Mouse (Mus musculus) CH12.LX (cell line): ENCODE data around the gene Lta. TPM values are rescaled to one million over a fixed set of nuclear protein-coding genes. Genes with fewer than 3 reads are reported as not detected.

Experiments used
- DNase-seq: peaks from one replicate; pipeline ENCODE4 v3.0.0-alpha.2; 2013; ENCODE audit errors: extremely low read depth
- H3K27ac ChIP-seq: 2 replicates; pipeline ENCODE4 v1.5.1; 2012; ENCODE audit warnings: low read depth, mild to moderate bottlenecking, control low read depth, moderate library complexity; ENCODE audit not compliant: insufficient read depth
- H3K27me3 ChIP-seq: replicated peaks from 2 replicates; pipeline ENCODE3; 2012; ENCODE audit warnings: inconsistent platforms
- H3K36me3 ChIP-seq, 2 experiments: replicated peaks in 1 of 2; 2 replicates each; pipeline versions ENCODE3 to v1.6.1; 2012; ENCODE audit warnings: inconsistent platforms in 1 of 2, low read length in 1 of 2, mild to moderate bottlenecking in 1 of 2, mixed read lengths in 1 of 2, moderate library complexity in 1 of 2; ENCODE audit not compliant: control insufficient read depth in 1 of 2, insufficient read depth in 1 of 2
- H3K4me1 ChIP-seq, 2 experiments: 2 replicates each; pipeline ENCODE4 v1.6.1; 2012; ENCODE audit warnings: inconsistent platforms in 1 of 2, moderate library complexity in 1 of 2; ENCODE audit not compliant: insufficient read depth in 2 of 2, control insufficient read depth in 1 of 2
- H3K4me2 ChIP-seq: 2 replicates; pipeline ENCODE4 v1.6.1; 2012; ENCODE audit warnings: low read depth, mild to moderate bottlenecking, control low read depth; ENCODE audit not compliant: poor library complexity, insufficient read depth, severe bottlenecking
- H3K4me3 ChIP-seq, 3 experiments: fragments of 150-350 bp in 1 of 3; sonication (generic) in 1 of 3; replicated peaks in 1 of 3; 2 replicates each; pipeline versions ENCODE3 to v1.5.1; 2011 to 2012; ENCODE audit warnings: low read depth in 2 of 3, low read length in 2 of 3, mild to moderate bottlenecking in 2 of 3, moderate library complexity in 2 of 3, control low read depth in 1 of 3, improper control_type of control experiment in 1 of 3, inconsistent platforms in 1 of 3, mixed read lengths in 1 of 3; ENCODE audit not compliant: poor library complexity in 1 of 3
- H3K79me2 ChIP-seq: replicated peaks from 2 replicates; pipeline ENCODE4 v1.6.1; 2012; ENCODE audit warnings: mild to moderate bottlenecking, moderate library complexity; ENCODE audit not compliant: control insufficient read depth, poor library complexity, insufficient read depth, severe bottlenecking; ENCODE audit errors: extremely low read depth
- H3K9ac ChIP-seq: 2 replicates; pipeline ENCODE4 v1.6.1; 2012; ENCODE audit warnings: low read depth, mild to moderate bottlenecking, control low read depth, moderate library complexity; ENCODE audit not compliant: insufficient read depth
- H3K9me3 ChIP-seq: replicated peaks from 2 replicates; pipeline ENCODE3; 2012; ENCODE audit warnings: low read length, inconsistent platforms, mixed read lengths
- CHD2 ChIP-seq: IDR thresholded peaks from 2 replicates; pipeline ENCODE4 v1.6.1; 2011; ENCODE audit warnings: low read length, improper control_type of control experiment
- CTCF ChIP-seq, 2 experiments: IDR thresholded peaks in 1 of 2; conservative IDR thresholded peaks in 1 of 2; 2 replicates each; pipeline ENCODE4 v1.5.1; 2011 to 2012; ENCODE audit warnings: low read depth in 2 of 2, low read length in 2 of 2, improper control_type of control experiment in 1 of 2, inconsistent platforms in 1 of 2, mild to moderate bottlenecking in 1 of 2, moderate library complexity in 1 of 2
- E2F4 ChIP-seq: IDR thresholded peaks from 2 replicates; pipeline ENCODE4 v1.6.1; 2011; ENCODE audit warnings: low read depth, low read length, improper control_type of control experiment; ENCODE audit not compliant: insufficient replicate concordance
- ELF1 ChIP-seq: IDR thresholded peaks from 2 replicates; pipeline ENCODE4 v1.6.1; 2014; ENCODE audit warnings: low read depth, mild to moderate bottlenecking, inconsistent platforms, low read length, improper control_type of control experiment
- ETS1 ChIP-seq: conservative IDR thresholded peaks from 2 replicates; pipeline ENCODE4 v1.6.1; 2012; ENCODE audit warnings: low read depth, mild to moderate bottlenecking, inconsistent platforms, low read length, improper control_type of control experiment, moderate library complexity
- IRF4 ChIP-seq: IDR thresholded peaks from 2 replicates; pipeline ENCODE4 v1.6.1; 2014; ENCODE audit warnings: low read depth, mild to moderate bottlenecking, inconsistent platforms, low read length, improper control_type of control experiment
- JUN ChIP-seq: IDR thresholded peaks from 2 replicates; pipeline ENCODE4 v1.6.1; 2011; ENCODE audit warnings: low read depth, mild to moderate bottlenecking, low read length, improper control_type of control experiment, moderate library complexity; ENCODE audit not compliant: insufficient read depth
- JUND ChIP-seq: conservative IDR thresholded peaks from 2 replicates; pipeline ENCODE4 v1.6.1; 2011; ENCODE audit warnings: low read depth, low read length, improper control_type of control experiment
- KAT2A ChIP-seq: IDR thresholded peaks from 2 replicates; pipeline ENCODE4 v1.6.1; 2012; ENCODE audit warnings: low read length, improper control_type of control experiment, inconsistent platforms; ENCODE audit not compliant: insufficient replicate concordance
- MAFK ChIP-seq: IDR thresholded peaks from 2 replicates; pipeline ENCODE4 v1.6.1; 2011; ENCODE audit warnings: low read length, improper control_type of control experiment; ENCODE audit not compliant: insufficient replicate concordance
- MAX ChIP-seq: IDR thresholded peaks from 2 replicates; pipeline ENCODE4 v1.6.1; 2011; ENCODE audit warnings: low read length, improper control_type of control experiment
- MAZ ChIP-seq: IDR thresholded peaks from 2 replicates; pipeline ENCODE4 v1.6.1; 2012; ENCODE audit warnings: low read depth, mild to moderate bottlenecking, inconsistent platforms, low read length, improper control_type of control experiment, moderate library complexity
- MEF2A ChIP-seq: IDR thresholded peaks from 2 replicates; pipeline ENCODE4 v1.6.1; 2014; ENCODE audit warnings: low read depth, mild to moderate bottlenecking, inconsistent platforms, low read length, improper control_type of control experiment, borderline replicate concordance
- MXI1 ChIP-seq: IDR thresholded peaks from 2 replicates; pipeline ENCODE4 v1.6.1; 2011; ENCODE audit warnings: mild to moderate bottlenecking, low read depth, low read length, improper control_type of control experiment
- MYC ChIP-seq: IDR thresholded peaks from 2 replicates; pipeline ENCODE4 v1.6.1; 2011; ENCODE audit warnings: low read depth, mild to moderate bottlenecking, improper control_type of control experiment, low read length
- NELFE ChIP-seq: IDR thresholded peaks from 2 replicates; pipeline ENCODE4 v1.6.1; 2011; ENCODE audit warnings: low read depth, low read length, improper control_type of control experiment
- PAX5 ChIP-seq: IDR thresholded peaks from 2 replicates; pipeline ENCODE4 v1.6.1; 2012; ENCODE audit warnings: low read length, inconsistent platforms, mixed read lengths
- POLR2A ChIP-seq: IDR thresholded peaks from 2 replicates; pipeline ENCODE4 v1.6.1; 2011; ENCODE audit warnings: low read depth, mild to moderate bottlenecking, improper control_type of control experiment, low read length
- RAD21 ChIP-seq: IDR thresholded peaks from 2 replicates; pipeline ENCODE4 v1.6.1; 2011; ENCODE audit warnings: low read depth, mild to moderate bottlenecking, low read length, improper control_type of control experiment, moderate library complexity
- RCOR1 ChIP-seq: conservative IDR thresholded peaks from 2 replicates; pipeline ENCODE4 v1.6.1; 2012; ENCODE audit warnings: low read depth, mild to moderate bottlenecking, inconsistent platforms, low read length, improper control_type of control experiment
- SIN3A ChIP-seq: IDR thresholded peaks from 2 replicates; pipeline ENCODE4 v1.6.1; 2012; ENCODE audit warnings: low read length, improper control_type of control experiment, inconsistent platforms
- TBP ChIP-seq: conservative IDR thresholded peaks from 2 replicates; pipeline ENCODE4 v1.6.1; 2011; ENCODE audit warnings: low read depth, low read length, improper control_type of control experiment
- TCF12 ChIP-seq: IDR thresholded peaks from 2 replicates; pipeline ENCODE4 v1.6.1; 2014; ENCODE audit warnings: low read depth, mild to moderate bottlenecking, inconsistent platforms, low read length, improper control_type of control experiment
- UBTF ChIP-seq: IDR thresholded peaks from 2 replicates; pipeline ENCODE4 v1.6.1; 2012; ENCODE audit warnings: low read depth, mild to moderate bottlenecking, inconsistent platforms, low read length, improper control_type of control experiment, moderate library complexity
- ZMIZ1 ChIP-seq: IDR thresholded peaks from 2 replicates; pipeline ENCODE4 v1.6.1; 2012; ENCODE audit warnings: low read depth, mild to moderate bottlenecking, inconsistent platforms, low read length, improper control_type of control experiment
- dilution Hi-C: fragments of 300-500 bp; cut with MboI; formaldehyde crosslinking; loops from 2 replicates; pipeline ENCODE4 v1.14.3; 2020; ENCODE audit warnings: low sequenced_read_pairs; ENCODE audit not compliant: extremely low pct_unique_long_range_greater_than_20kb, extremely low pct_ligation_motif_present
- in situ Hi-C: fragments of 300-500 bp; cut with MboI; formaldehyde crosslinking; loops from 3 replicates; pipeline ENCODE4 v1.14.3; 2019; ENCODE audit warnings: low sequenced_read_pairs, low pct_ligation_motif_present, low pct_unique_long_range_greater_than_20kb, mixed read lengths
- polyA plus RNA-seq: library from polyadenylated mRNA; unstranded; fragments of >175 nt; gene quantifications from 2 replicates; pipeline ENCODE4 v1.2.1, GENCODE M21; 2012; ENCODE audit warnings: low read depth; ENCODE audit not compliant: insufficient read length
- total RNA-seq, 2 experiments: library from RNA; depleted of rRNA; stranded (reverse); fragments of 300-350 nt in 1 of 2; fragments of >200 nt in 1 of 2; gene quantifications; 2 replicates each; pipeline ENCODE4 v1.2.3; 2012 to 2014

Lta gene
- total and polyA plus RNA-seq, 3 experiments = 13.4 to 53.0 (median 19.6) TPM

GRCm38 (mm10) chr17:35190096-35190495 lies 15.1 kb downstream of the Lta start:
- peak overlapping the region; percentile 50; the same call in 1 of the 2 replicates for H3K27ac ChIP-seq
- H3K79me2 ChIP-seq = no peaks in the 10 kb centered on the region; the same call in 1 of the 2 replicates
- no peak overlapping the region for H3K9ac ChIP-seq
- TF ChIP-seq TCF12 (no peak), POLR2A (no peak), MAX (no peak), SIN3A (no peak), ZMIZ1 (no peak)
- peaks cover 35 to 59% of the 10 kb centered on the region in 2 experiments for H3K4me1 ChIP-seq
- H3K9me3 ChIP-seq = no peaks in the 10 kb centered on the region
- no peaks in the 10 kb centered on the region for H3K36me3 ChIP-seq
- in situ Hi-C loops = no loop called here
- DNase-seq = no peak
- dilution Hi-C loops = no loop called here
- no peak overlapping the region for H3K4me2 ChIP-seq
- no peak overlapping the region for H3K4me3 ChIP-seq
- H3K27me3 ChIP-seq = no peaks in the 10 kb centered on the region

DNA sequence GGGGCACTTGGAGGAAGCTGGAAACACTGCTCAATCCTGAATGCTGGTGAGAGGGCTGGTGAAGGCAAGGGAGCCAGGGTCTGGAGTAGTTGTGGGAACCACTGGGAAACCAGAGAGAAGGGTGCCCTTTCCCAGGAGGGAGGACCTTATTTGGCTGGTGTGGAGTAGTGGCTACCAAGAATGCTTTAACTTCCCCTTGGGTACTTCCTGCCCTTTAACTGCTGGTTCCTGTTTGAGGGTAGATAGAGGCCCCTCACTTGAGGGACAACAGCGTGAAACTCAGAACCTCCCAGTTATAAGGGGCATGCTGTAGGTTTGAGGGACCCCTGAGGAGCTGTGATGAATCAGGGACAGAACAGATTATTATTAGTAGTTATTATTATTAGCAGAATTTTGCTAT lies 16.0 kb downstream of the Lta start:
- in situ Hi-C loops = no loop called here
- Histone ChIP-seq H3K27me3 (no peaks in the 10 kb centered on the region), H3K4me3 (no peak overlapping the region), H3K27ac (no peak overlapping the region), H3K4me1 (peaks cover 39 to 68% of the 10 kb centered on the region in 2 experiments), H3K9me3 (no peaks in the 10 kb centered on the region), H3K36me3 (peaks cover 0 to 7% of the 10 kb centered on the region in 2 experiments), H3K4me2 (no peak overlapping the region), H3K79me2 (no peaks in the 10 kb centered on the region), H3K9ac (no peak overlapping the region)
- no peak for DNase-seq
- no peak for TF ChIP-seq MAZ
- peak; percentile 12; the same call in 1 of the 2 replicates for TF ChIP-seq ELF1
- dilution Hi-C loops = no loop called here

GRCm38 (mm10) chr17:35187959-35188610 lies 17.1 kb downstream of the Lta start, which contains the start of gene Lst1:
Gene Lst1, minus strand, starts transcription at chr17:35188439.
- in situ Hi-C loops = no loop called here
- Histone ChIP-seq H3K4me2 (peak within 1 kb of the TSS; percentile 51), H3K4me1 (peaks cover 30 to 69% of the 10 kb centered on the region in 2 experiments), H3K4me3 (peak within 1 kb of the TSS in 1 of 3 experiments; percentile 22), H3K9me3 (no peaks in the 10 kb centered on the region), H3K27me3 (no peaks in the 10 kb centered on the region), H3K9ac (peak within 1 kb of the TSS; percentile 10; the same call in 1 of the 2 replicates), H3K79me2 (no peaks in the 10 kb centered on the region), H3K36me3 (peaks cover 0 to 11% of the 10 kb centered on the region in 2 experiments), H3K27ac (peak within 1 kb of the TSS; percentile 71)
- dilution Hi-C loops = no loop called here
- no peak for DNase-seq
- no peak for TF ChIP-seq CTCF (conservative IDR thresholded peaks at IDR 0.05 in 1 of 2, IDR thresholded peaks at IDR 0.05 in 1 of 2; ENCODE audit: low read depth in 2 of 2, low read length in 2 of 2)
- no peak for TF ChIP-seq CHD2
- no peak for TF ChIP-seq NELFE
- no peak for TF ChIP-seq JUND
- TF ChIP-seq E2F4 = no peak
- TF ChIP-seq MEF2A = no peak
- no peak for TF ChIP-seq MXI1
- no peak for TF ChIP-seq ZMIZ1
- TF ChIP-seq PAX5 = no peak
- no peak for TF ChIP-seq MYC
- no peak for TF ChIP-seq MAFK
- TF ChIP-seq KAT2A = no peak
- TF ChIP-seq RCOR1 = no peak
- TF ChIP-seq TBP = no peak
- no peak for TF ChIP-seq MAX
- peak; percentile 43 for TF ChIP-seq POLR2A
- no peak for TF ChIP-seq SIN3A
- TF ChIP-seq IRF4 = peak; percentile 58; the same call in 1 of the 2 replicates
- no peak for TF ChIP-seq UBTF
- peak; percentile 79 for TF ChIP-seq ELF1
- 0 out of 2 replicates have a peak, but pooled peaks have one; percentile 31 for TF ChIP-seq TCF12
- no peak for TF ChIP-seq JUN
- TF ChIP-seq ETS1 = no peak
- no peak for TF ChIP-seq RAD21
